Mouse (Mus musculus) kidney, adult 2 months (tissue): ENCODE measurements at regions not wholly inside any gene's neighbourhood (a gene's known extent, or its start where the extent isn't known, plus 50 kb on each side); places are given as distances from the start of the nearest gene placed in this dataset.

Experiments used
- CTCF ChIP-seq: fragments of 200-500 bp; conservative IDR thresholded peaks from 2 replicates; pipeline ENCODE4 v1.5.1; 2011; ENCODE audit warnings: low read depth, mild to moderate bottlenecking, control low read depth, low read length, moderate library complexity, mixed read lengths; ENCODE audit not compliant: insufficient read depth, insufficient read length
- POLR2A ChIP-seq: fragments of 200-500 bp; IDR thresholded peaks from one replicate; pipeline ENCODE4 v1.6.1; 2011; ENCODE audit warnings: low read depth, low read length, control low read depth

- TF ChIP-seq POLR2A: no peak
- TF ChIP-seq CTCF: no peak
Measured at GRCm38 (mm10) chr4:67963456-67963855, 990.7 kb downstream of the Brinp1 start.
